Mouse (Mus musculus) cerebellum, adult (tissue): Measurements from ENCODE around the gene Pgp.
A peak's percentile ranks its signal among the peaks of the same experiment; 100 is the strongest.

Experiments used
- ATAC-seq: cut with Nextera tagmentation; 2 replicates; pipeline ENCODE4 v1.9.2; 2017; ENCODE audit warnings: mild to moderate bottlenecking, moderate library complexity, mixed read lengths; ENCODE audit not compliant: insufficient number of reproducible peaks, low FRiP score, low TSS enrichment

The Pgp gene

GRCm38 (mm10) chr17:24469910-24470602, at the start of gene Pgp, which contains the start of gene E4f1:
TSS of gene Pgp (plus strand) at chr17:24470392.
TSS of gene E4f1 (minus strand) at chr17:24470313.
- ATAC-seq: peak; percentile 95

GRCm38 (mm10) chr17:24423114-24423513, 47.1 kb upstream of the Pgp start:
- ATAC-seq: no peak

DNA sequence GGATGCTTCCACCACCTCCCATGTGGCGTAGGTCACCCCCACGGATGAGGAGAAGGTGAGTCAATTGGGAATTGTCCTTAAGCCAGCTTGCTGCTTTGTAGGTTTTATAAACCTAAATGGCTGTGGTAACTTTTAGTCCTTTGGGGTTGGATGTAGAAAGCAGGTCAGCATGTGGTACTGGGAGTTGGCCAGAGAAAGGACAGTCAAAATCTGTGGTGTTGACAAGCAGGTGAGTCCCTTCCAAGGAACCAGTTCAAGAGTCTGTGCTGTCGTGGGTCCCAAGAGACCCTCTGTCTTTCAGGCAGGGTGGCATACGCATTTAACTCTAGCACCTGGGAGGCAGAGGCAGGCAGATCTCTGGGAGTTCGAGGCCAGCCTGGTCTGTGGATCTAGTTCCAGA, 45.7 kb upstream of the Pgp start:
- no peak for ATAC-seq

DNA sequence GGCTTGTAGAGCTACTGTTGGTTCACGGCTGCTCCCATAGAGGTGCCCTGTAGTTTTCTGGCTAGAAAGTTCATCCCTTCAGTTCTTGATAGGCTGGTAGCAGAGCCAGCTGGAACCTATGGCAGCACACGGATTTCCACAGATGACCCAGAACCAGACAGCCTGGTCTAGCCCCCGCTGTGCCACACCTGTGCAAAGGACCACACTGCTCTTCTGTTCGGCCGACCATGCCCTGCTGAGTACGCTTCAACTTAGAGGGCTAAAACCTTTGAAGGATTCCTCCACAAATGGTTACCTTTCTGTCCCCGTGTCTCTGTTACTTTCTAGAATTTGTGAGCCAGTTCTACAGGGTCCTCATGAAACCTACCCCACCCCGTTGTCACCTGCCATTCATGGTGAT, 44.9 kb upstream of the Pgp start:
- 0 out of 2 replicates have a peak, but pooled peaks have one; percentile 32 for ATAC-seq

- ATAC-seq: no peak
These were observed 44.3 kb upstream of the Pgp start for GRCm38 (mm10) chr17:24425905-24426304.

- ATAC-seq: peak; percentile 96
These were observed 43.6 kb upstream of the Pgp start, which contains the start of gene Eci1 for GRCm38 (mm10) chr17:24426471-24427169. TSS of gene Eci1 (plus strand) at chr17:24426641.

GRCm38 (mm10) chr17:24427170-24427557, 43.0 kb upstream of the Pgp start:
- ATAC-seq: no peak

- ATAC-seq: no peak
These were observed 40.8 kb upstream of the Pgp start for GRCm38 (mm10) chr17:24429201-24429983.

DNA sequence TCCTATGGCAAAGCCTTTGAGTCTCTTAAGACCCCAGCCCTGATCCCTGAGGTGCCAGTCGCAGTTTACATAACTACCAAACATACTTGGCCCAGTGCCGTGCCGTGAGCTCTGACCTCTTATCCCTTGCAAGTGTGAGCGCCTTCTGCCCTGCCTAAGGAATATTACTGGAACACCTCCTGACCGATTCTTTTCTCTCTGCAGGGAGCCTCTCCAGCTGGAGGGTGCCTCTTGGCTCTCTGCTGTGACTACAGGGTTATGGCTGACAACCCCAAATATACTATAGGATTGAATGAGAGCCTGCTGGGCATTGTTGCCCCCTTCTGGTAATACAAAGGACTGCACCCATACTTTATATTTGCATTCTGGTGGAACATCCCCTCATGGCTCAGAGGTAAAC, 33.2 kb upstream of the Pgp start:
- no peak for ATAC-seq

DNA sequence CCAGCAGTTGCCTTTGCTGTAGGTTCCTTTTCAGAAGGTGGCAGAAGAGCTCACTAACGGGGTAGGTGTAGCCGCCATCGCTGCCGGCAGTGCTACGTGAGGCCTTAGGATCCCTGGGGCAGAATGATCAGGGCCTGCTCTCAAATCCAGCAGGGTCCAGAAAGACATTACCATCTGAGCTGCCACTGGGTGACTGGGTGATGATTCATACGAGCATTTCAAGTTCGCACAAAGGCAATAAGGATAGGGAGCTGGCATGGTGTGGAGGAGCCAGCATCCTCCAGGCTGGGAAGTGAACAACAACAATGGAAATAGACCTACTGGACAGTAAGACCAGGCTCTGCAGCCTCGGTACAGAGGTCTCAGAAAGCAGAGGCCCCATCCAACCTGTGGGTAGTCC, 29.8 kb upstream of the Pgp start:
- ATAC-seq: no peak

DNA sequence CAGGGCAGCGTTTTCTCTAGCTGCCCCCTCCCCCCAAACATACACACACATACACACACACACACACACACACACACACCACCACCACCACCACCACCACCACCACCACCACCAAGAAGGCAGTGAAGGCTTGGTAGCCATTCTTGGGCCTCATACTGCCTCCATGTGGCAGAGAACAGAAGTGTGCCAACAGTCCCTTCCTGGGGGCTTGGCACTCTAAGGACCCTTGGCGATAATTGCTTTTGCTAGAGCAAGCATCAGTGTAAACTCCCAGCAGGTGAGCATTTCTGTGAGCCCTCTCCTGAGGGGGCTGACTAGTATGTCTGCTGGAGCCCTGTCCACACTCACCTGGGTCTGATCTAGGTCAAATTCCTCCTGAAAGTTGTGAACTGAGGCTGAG, 29.0 kb upstream of the Pgp start:
- ATAC-seq: no peak

DNA sequence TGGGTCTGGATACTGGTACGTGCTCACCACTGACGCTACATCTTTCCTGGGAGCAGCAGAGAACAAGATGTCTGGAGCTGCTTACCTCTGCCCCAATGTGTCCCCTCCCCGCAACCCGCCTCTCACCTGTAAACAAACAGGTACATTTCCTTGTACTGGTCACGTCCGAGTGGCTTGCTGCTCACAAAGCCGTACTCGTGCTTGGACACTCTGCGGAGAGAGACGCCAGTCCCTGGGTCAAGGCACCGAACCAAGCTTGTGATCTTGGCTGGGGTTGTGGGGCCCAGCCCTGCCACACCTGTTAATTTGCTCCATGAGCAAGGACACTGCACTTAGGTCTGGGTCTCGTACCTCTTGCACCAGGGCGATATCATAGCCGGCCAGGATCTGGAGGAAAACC, 28.1 kb upstream of the Pgp start:
- ATAC-seq: no peak

DNA sequence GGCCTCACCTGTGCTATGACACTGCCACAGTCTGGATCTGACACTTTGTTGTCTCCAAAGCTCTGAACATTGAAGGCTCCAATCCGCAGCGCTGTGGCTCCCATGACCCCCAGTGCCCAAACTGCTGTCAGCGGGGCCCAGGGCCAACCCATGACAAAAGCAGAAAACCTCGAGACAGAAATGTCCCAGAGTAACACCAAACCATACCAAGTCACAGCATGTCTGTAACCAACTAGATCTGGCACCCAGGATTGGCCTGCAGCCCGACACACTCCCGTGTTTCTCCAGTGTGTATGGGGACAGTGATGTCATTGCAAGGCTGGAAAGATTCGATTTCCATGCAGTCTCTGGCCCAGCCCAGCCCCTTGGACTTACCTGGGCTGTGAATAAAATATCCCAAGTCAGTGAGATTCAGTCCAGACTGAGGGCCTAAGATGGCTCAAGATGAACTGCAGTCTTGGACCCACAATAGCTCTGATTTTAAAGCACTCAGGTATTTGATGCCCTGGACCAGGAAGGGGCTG, 27.5 kb upstream of the Pgp start, which contains the start of gene Dnase1l2:
Gene Dnase1l2, minus strand, starts transcription at position 474 of the 524 bp plus-strand sequence.
- no peak for ATAC-seq

GRCm38 (mm10) chr17:24443409-24443808, 26.8 kb upstream of the Pgp start:
- no peak for ATAC-seq

GRCm38 (mm10) chr17:24446590-24446989, 23.6 kb upstream of the Pgp start:
- ATAC-seq: no peak

DNA sequence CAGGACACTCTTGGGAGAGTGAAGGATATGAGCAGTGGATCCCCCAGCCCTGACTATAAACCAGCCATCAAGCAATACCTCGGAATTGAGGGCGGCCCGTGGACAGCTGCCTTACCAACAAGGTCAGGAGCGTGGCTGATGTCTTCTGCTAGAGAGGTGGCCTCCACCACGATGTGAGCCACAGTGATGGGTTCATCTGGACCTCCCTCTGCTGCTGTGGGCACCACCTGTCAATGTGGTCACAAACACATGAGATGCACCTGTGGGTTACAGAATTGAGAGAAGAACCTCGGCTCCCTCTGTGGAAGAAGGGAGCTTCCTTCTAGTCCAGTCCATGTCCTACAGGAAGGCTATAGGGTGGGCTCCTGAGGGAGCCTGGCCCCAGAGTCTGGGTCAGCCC, 20.7 kb upstream of the Pgp start:
- ATAC-seq: no peak

- ATAC-seq: no peak
These were observed 19.0 kb upstream of the Pgp start for GRCm38 (mm10) chr17:24451220-24451619.

- no peak for ATAC-seq
These were observed 16.8 kb upstream of the Pgp start for GRCm38 (mm10) chr17:24453372-24453771.

- ATAC-seq: no peak
These were observed 15.9 kb upstream of the Pgp start for GRCm38 (mm10) chr17:24454218-24454755.

GRCm38 (mm10) chr17:24454756-24455522, 15.3 kb upstream of the Pgp start:
- peak; percentile 93 for ATAC-seq
